Mouse (Mus musculus) forebrain, embryonic 15.5 days (tissue): ENCODE measurements at regions not wholly inside any gene's neighbourhood (a gene's known extent, or its start where the extent isn't known, plus 50 kb on each side); places are given as distances from the start of the nearest gene placed in this dataset.

Source experiments
- ATAC-seq: fragments of 200-750 bp; cut with Nextera tagmentation; replicated peaks from 2 replicates; pipeline ENCODE4 v1.8.0; 2017; ENCODE audit warnings: mild to moderate bottlenecking, moderate TSS enrichment, moderate library complexity
- H3K27ac ChIP-seq: fragments of 300-500 bp; sonication (generic); replicated peaks from 2 replicates; pipeline ENCODE4 v1.5.1; 2015; ENCODE audit warnings: mild to moderate bottlenecking, inconsistent platforms
- H3K27me3 ChIP-seq: fragments of 300-500 bp; sonication (generic); 2 replicates; pipeline ENCODE4 v1.6.1; 2015; ENCODE audit warnings: inconsistent platforms
- H3K36me3 ChIP-seq: fragments of 300-500 bp; sonication (generic); 2 replicates; pipeline ENCODE4 v1.6.1; 2015; ENCODE audit warnings: mild to moderate bottlenecking, inconsistent platforms
- H3K4me1 ChIP-seq: fragments of 300-500 bp; sonication (generic); 2 replicates; pipeline ENCODE4 v1.6.1; 2015; ENCODE audit warnings: inconsistent platforms
- H3K4me2 ChIP-seq: fragments of 300-500 bp; sonication (generic); replicated peaks from 2 replicates; pipeline ENCODE4 v1.6.1; 2015; ENCODE audit warnings: mild to moderate bottlenecking, inconsistent platforms
- H3K4me3 ChIP-seq: fragments of 300-500 bp; sonication (generic); 2 replicates; pipeline ENCODE4 v1.5.1; 2015; ENCODE audit warnings: mild to moderate bottlenecking, inconsistent platforms
- H3K9ac ChIP-seq: fragments of 300-500 bp; sonication (generic); replicated peaks from 2 replicates; pipeline ENCODE4 v1.6.1; 2015; ENCODE audit warnings: mild to moderate bottlenecking, inconsistent platforms
- H3K9me3 ChIP-seq: fragments of 300-500 bp; sonication (generic); 2 replicates; pipeline ENCODE4 v1.6.1; 2016; ENCODE audit warnings: inconsistent platforms
- WGBS: fragments of 180-500 bp; shearing (Covaris S2); methylation state at CpG from one replicate; pipeline ENCODE4 v1.1.7; 2015; ENCODE audit warnings: mixed read lengths; 5-methylcytosine and 5-hydroxymethylcytosine counted together

DNA sequence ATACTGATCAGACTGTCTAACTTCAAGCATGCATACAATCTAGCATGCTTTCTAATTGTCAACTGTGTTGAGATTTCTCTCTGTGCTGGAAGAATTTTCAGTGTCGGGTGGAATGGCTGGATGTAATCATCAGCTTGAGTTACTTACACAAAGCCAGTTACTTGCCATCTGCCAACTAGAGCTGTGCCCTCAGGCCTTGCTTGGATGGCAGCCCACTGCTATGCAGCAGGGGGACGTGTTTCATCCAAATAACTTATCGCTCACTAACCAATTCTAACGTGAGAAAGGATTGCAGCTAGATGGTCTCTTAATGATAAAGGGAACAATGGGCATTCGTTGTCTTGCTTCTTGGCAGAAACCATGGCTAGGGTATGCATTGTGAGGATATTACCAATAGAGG, 131.3 kb upstream of the Peli2 start:
- Histone ChIP-seq H3K27ac (peak overlapping the region; percentile 41), H3K4me1 (peaks cover 36% of the 10 kb centered on the region), H3K4me2 (no peak overlapping the region), H3K9me3 (no peaks in the 10 kb centered on the region), H3K9ac (no peak overlapping the region), H3K27me3 (no peaks in the 10 kb centered on the region), H3K4me3 (no peak overlapping the region), H3K36me3 (no peaks in the 10 kb centered on the region)
- 25% methylated on average over 5 of the region's 5 CpGs for WGBS
- ATAC-seq: peak; percentile 70

- ATAC-seq: no peak
- WGBS: 37% methylated on average over 3 of the region's 3 CpGs
- no peak overlapping the region for H3K4me3 ChIP-seq
Observed at GRCm38 (mm10) chr14:47990716-47991115, 129.9 kb upstream of the Peli2 start.

DNA sequence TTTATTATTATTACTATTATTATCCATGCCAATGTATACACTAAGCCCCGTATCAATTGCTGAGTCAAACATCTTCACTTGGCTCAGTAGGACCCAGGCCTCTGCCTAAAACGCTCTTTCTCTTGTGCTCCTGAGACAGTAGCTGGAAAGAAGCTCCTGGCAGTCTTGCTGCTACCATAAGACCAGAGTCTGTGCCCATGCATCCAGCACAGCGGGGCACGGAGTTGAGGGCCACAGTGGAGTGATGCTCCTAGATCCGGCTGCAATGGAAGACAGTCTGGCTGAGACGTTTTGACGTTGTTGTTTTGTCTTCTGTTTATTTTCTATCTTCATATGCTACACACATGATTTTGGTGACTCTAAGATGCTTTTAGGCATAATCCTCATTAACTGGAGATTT, 129.1 kb upstream of the Peli2 start:
- H3K4me1 ChIP-seq: peaks cover 33% of the 10 kb centered on the region
- no peak overlapping the region for H3K9ac ChIP-seq
- H3K27me3 ChIP-seq: no peaks in the 10 kb centered on the region
- no peak overlapping the region for H3K4me3 ChIP-seq
- no peak for ATAC-seq
- 90% methylated on average over 7 of the region's 7 CpGs for WGBS
- no peak overlapping the region for H3K4me2 ChIP-seq
- H3K27ac ChIP-seq: no peak overlapping the region
- no peaks in the 10 kb centered on the region for H3K9me3 ChIP-seq
- H3K36me3 ChIP-seq: no peaks in the 10 kb centered on the region

More at GRCm38 (mm10) chr14:47990716-47991115, 129.9 kb upstream of the Peli2 start:
- H3K9me3 ChIP-seq: no peaks in the 10 kb centered on the region
- H3K27me3 ChIP-seq: no peaks in the 10 kb centered on the region
- H3K4me2 ChIP-seq: no peak overlapping the region
- no peak overlapping the region for H3K27ac ChIP-seq
- H3K36me3 ChIP-seq: no peaks in the 10 kb centered on the region
- H3K9ac ChIP-seq: no peak overlapping the region
- peaks cover 36% of the 10 kb centered on the region for H3K4me1 ChIP-seq

DNA sequence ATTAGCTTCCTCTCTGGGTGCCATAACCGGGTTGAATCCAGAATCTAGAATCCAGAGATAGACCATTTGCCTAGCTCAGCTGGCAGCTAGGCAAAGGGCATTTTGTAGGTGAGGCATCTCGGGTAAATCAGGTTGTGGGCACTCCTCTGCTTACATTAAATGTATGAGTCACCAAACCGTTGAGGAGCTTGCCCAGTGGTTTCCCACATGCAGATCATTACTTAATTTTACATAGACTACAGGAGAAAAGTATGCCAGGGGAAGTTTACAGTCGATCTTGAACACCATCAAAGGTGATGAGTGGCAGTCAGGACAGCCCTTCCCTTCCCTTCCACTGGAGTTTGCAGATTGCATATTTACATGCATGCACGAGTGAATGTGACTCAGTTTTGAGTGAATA, 128.5 kb upstream of the Peli2 start:
- no peak overlapping the region for H3K4me2 ChIP-seq
- WGBS: 83% methylated on average over 5 of the region's 5 CpGs
- H3K36me3 ChIP-seq: no peaks in the 10 kb centered on the region
- H3K4me3 ChIP-seq: no peak overlapping the region
- H3K9me3 ChIP-seq: no peaks in the 10 kb centered on the region
- ATAC-seq: no peak
- no peaks in the 10 kb centered on the region for H3K27me3 ChIP-seq
- peaks cover 28% of the 10 kb centered on the region for H3K4me1 ChIP-seq
- no peak overlapping the region for H3K27ac ChIP-seq
- H3K9ac ChIP-seq: no peak overlapping the region

DNA sequence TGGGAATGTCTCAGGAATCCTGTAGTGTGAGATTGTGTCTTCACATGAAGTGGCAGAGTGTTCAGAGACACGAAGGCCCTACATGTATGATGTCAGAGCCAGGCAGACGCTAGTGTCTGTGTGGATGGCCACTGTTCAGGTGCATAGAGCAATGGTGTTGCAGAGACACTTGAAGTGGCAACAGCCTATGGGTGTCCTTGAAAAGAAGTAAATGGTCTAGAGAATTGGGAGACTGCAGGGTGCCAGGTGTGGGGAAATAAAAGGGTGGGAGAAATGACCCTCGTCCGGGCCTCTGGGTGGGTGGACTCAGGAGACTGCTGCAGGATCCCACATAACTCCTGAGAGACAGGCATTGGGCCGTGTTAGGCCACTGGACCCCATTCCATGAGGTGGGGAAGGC, 127.8 kb upstream of the Peli2 start:
- no peak overlapping the region for H3K27ac ChIP-seq
- 94% methylated on average over 5 of the region's 5 CpGs for WGBS
- ATAC-seq: no peak
- H3K36me3 ChIP-seq: no peaks in the 10 kb centered on the region
- peaks cover 20% of the 10 kb centered on the region for H3K4me1 ChIP-seq
- H3K4me3 ChIP-seq: no peak overlapping the region
- H3K4me2 ChIP-seq: no peak overlapping the region
- no peak overlapping the region for H3K9ac ChIP-seq
- no peaks in the 10 kb centered on the region for H3K27me3 ChIP-seq
- H3K9me3 ChIP-seq: no peaks in the 10 kb centered on the region

DNA sequence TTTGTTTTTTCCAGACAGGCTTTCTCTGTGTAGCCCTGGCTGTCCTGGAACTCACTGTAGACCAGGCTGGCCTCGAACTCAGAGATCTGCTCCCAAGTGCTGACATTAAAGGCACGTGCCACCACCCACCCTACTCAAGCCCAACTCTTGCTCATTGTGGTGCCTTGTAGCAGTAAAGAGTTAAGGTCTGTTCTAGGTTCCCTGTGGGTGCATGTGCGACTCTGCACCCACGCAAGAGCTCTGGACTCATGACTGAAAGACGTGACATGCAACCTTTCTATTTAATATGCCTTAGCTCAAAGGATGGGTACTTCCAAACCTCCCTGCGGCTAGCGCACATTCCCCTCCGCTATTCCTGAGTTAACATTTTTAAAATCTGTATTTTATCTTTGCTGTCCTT, 121.7 kb upstream of the Peli2 start:
- no peak for ATAC-seq
- Histone ChIP-seq H3K27ac (no peak overlapping the region), H3K4me1 (no peaks in the 10 kb centered on the region), H3K4me3 (no peak overlapping the region), H3K36me3 (no peaks in the 10 kb centered on the region), H3K4me2 (no peak overlapping the region), H3K9ac (no peak overlapping the region), H3K9me3 (no peaks in the 10 kb centered on the region), H3K27me3 (no peaks in the 10 kb centered on the region)
- WGBS: 94% methylated on average over 8 of the region's 8 CpGs

DNA sequence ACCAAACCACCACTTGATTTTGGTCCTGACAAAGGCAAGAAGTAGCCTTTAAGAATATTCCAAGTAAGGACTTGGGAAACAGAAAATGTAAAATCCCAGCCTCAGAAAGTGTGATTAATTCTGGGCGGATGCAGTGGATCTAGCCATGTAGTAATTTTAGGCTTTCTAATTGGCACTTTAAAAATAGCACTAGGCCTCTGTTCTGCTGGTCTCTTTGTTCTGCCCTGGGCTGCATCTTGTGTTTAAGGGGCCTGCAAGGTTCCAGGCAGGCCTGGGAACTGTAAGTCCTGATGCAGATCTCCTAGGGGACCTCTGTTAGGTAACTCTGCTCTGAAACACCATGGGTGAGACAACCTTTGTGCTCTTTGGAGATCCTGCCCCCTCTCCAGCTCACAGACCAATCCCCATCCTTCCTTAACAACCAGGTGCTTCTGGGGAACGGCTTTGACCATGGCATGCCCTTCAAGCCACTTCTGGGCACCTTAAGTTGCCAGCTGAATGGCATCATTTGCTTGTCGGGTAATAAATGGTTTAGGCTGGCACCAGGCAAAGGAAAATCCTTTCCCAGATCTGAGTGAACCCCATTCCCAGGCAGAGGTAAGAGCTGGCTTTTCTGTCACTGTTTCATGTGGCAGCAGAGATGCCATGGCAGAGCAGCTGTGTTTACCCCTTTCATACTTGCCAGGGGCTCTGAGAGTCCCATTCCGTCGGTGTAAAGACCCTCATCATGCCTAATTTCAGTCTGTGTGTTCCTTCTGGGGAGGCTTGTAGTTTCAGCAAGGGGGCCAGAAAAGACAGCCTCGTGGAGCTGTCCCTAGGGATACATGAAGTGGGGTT, 115.3 kb upstream of the Peli2 start:
- ATAC-seq: peak; percentile 69
- Histone ChIP-seq H3K4me1 (peaks cover 13% of the 10 kb centered on the region), H3K4me3 (no peak overlapping the region), H3K27me3 (no peaks in the 10 kb centered on the region), H3K9ac (no peak overlapping the region), H3K36me3 (no peaks in the 10 kb centered on the region), H3K9me3 (no peaks in the 10 kb centered on the region), H3K4me2 (no peak overlapping the region), H3K27ac (peak overlapping the region; percentile 55)
- 43% methylated on average over 6 of the region's 6 CpGs for WGBS

DNA sequence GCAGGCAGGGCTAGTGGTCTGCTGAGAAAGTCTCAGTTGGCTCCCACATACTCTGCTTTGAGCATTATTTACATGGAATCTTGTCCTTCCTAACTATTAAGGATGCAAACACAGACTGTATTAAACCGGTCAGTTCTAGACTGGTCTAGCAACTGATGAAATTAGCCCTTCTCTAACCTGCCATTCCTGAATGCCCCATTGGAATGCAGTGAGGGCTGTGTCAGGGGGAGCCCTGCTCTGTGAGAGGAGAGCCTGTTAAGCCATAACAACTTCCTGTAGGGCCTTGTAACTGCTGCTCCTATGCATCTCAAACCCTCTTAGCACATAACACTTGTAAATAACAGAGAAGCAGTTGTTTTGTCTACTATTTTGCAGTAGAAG, 114.7 kb upstream of the Peli2 start:
- H3K4me2 ChIP-seq: no peak overlapping the region
- H3K36me3 ChIP-seq: no peaks in the 10 kb centered on the region
- 64% methylated on average over 1 of the region's 1 CpGs for WGBS
- H3K4me3 ChIP-seq: no peak overlapping the region
- no peak for ATAC-seq
- peak overlapping the region; percentile 55; the same call in 1 of the 2 replicates for H3K27ac ChIP-seq
- H3K9me3 ChIP-seq: no peaks in the 10 kb centered on the region
- no peak overlapping the region for H3K9ac ChIP-seq
- H3K4me1 ChIP-seq: peaks cover 13% of the 10 kb centered on the region
- H3K27me3 ChIP-seq: no peaks in the 10 kb centered on the region

DNA sequence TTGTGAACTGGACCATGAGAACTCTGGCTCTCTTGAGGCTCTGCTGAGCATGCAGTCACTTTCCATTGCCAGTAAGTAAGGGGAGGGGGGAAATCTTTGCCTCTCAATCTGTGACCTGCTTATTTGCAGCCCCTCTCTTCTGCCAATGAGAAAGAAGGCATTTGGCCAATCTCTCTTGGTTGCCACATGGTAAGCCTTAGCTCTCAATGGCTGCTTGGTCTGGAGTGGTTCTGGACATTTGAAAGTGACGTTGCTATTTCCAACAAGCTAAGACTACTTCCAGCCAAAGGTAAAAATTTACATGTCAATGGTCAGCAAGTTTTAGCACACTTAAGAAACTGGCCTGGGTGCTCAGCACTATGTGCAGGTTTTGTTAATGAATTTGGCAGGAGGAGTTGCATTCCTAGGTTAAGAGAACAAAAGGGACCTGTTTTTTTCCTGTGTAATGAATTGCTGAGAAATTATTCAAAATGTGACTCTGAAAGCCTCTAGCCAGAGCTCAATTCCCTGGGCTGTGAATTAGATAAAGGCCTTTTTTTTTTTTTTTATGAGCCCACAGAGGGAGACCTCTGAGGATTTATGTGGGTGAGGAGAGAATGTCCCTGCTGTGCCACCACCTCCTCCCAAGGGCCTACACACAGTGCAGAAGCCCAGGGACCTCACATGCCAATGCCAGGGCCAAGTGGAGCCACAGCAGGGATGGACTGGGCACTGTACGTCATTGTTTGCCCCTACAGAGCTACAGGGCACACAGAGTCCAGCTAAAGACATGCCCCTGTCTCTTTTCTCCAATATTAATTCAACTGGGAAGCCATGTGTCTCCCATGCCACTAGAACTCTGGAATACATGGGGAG, 108.0 kb upstream of the Peli2 start:
- 26% methylated on average over 2 of the region's 2 CpGs for WGBS
- no peaks in the 10 kb centered on the region for H3K27me3 ChIP-seq
- ATAC-seq: peak; percentile 89
- no peaks in the 10 kb centered on the region for H3K36me3 ChIP-seq
- peak overlapping the region; percentile 19; the same call in 1 of the 2 replicates for H3K27ac ChIP-seq
- H3K4me2 ChIP-seq: no peak overlapping the region
- H3K9ac ChIP-seq: no peak overlapping the region
- H3K9me3 ChIP-seq: no peaks in the 10 kb centered on the region
- no peak overlapping the region for H3K4me3 ChIP-seq
- peaks cover 10% of the 10 kb centered on the region for H3K4me1 ChIP-seq

- Histone ChIP-seq H3K9ac (no peak overlapping the region), H3K27me3 (no peaks in the 10 kb centered on the region), H3K9me3 (no peaks in the 10 kb centered on the region), H3K4me1 (peaks cover 10% of the 10 kb centered on the region), H3K27ac (no peak overlapping the region), H3K36me3 (no peaks in the 10 kb centered on the region), H3K4me3 (no peak overlapping the region), H3K4me2 (no peak overlapping the region)
- 84% methylated on average over 1 of the region's 1 CpGs for WGBS
- no peak for ATAC-seq
Observed at GRCm38 (mm10) chr14:48013431-48013830, 107.2 kb upstream of the Peli2 start.

DNA sequence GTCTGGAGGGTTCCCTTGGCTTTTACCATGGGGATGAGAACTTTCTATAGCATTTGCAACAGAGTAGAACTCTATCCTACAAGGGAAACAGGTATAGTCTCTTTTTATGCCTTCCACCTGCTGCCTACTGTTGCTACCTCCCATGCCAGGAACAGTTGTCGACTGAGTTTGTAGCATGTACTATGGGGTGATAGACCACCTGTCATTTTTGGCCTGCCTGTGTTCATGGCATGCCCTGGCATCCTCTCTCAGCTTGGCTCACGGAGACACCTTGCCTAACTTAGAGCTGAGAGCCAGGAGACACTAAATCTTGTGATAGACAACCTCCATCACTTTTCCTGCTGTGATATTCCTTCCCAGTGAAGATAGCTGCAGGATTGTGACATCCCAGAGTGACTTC, 105.8 kb upstream of the Peli2 start:
- ATAC-seq: no peak
- Histone ChIP-seq H3K27me3 (no peaks in the 10 kb centered on the region), H3K4me2 (no peak overlapping the region), H3K36me3 (no peaks in the 10 kb centered on the region), H3K9me3 (no peaks in the 10 kb centered on the region), H3K4me1 (peaks cover 10% of the 10 kb centered on the region), H3K4me3 (no peak overlapping the region), H3K27ac (no peak overlapping the region), H3K9ac (no peak overlapping the region)
- 71% methylated on average over 2 of the region's 2 CpGs for WGBS

GRCm38 (mm10) chr14:48017971-48018370, 102.7 kb upstream of the Peli2 start:
- H3K9me3 ChIP-seq: no peaks in the 10 kb centered on the region
- H3K4me3 ChIP-seq: no peak overlapping the region
- H3K27me3 ChIP-seq: no peaks in the 10 kb centered on the region
- no peaks in the 10 kb centered on the region for H3K4me1 ChIP-seq
- H3K36me3 ChIP-seq: no peaks in the 10 kb centered on the region
- 87% methylated on average over 6 of the region's 6 CpGs for WGBS
- no peak overlapping the region for H3K27ac ChIP-seq
- H3K9ac ChIP-seq: no peak overlapping the region
- ATAC-seq: no peak
- H3K4me2 ChIP-seq: no peak overlapping the region
